ENCODE assay signal across 8 mouse cellular contexts in the genomic region with DNA sequence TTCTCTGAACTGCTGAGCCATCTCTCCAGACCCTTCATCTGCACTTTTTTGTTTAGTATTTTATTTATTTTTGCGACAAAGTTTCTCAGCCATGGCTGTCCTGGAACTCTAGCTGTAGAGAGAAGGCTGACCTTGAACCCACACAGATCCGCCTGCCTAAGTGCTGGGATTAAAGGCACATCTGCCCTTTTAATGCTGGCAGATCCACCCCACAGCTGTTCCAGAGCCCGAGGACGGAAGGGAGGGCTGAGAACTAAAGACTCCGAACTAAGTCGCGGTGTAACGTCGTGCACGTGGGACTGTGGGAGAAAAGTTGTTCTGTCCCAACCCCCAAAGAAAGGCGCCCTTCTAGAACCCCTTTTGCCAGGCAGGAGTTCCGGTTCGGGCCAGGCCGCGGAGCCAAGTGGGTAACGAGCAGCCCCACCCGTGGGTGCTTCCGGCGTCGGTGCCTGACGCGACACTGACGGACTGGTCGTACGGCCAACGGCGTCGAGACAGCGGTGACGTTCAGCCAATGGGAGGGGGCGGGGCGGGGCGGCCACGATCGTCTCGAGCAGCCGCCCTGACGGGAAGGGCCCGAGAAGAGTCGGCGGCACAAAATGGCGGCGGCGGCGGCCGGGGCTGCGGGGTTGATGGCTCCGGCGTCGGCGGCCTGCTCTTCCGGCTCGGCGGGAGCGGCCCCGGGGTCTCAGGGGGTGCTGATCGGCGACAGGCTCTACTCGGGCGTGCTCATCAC. TPM values are rescaled to one million over a fixed set of nuclear protein-coding genes. Genes with fewer than 3 reads are reported as not detected.
DNase-seq lines count a peak whose midpoint lies in the region; ATAC-seq lines count a peak whose summit lies in the region.

A gene (plus strand): TSS at position 561 of the 736 bp plus-strand sequence.

- peak within 1 kb of the TSS; percentile 88 for H3K27ac ChIP-seq in hindbrain, embryonic 14.5 days

- DNase-seq in R1 (ENCODE audit: low read depth, low spot score), result peak; percentile 97
- peak; percentile 92 to 96 for DNase-seq in cerebellum, postnatal 25 days
- peak; percentile 71 to 84 for DNase-seq in frontal cortex, postnatal 25 days (ENCODE audit: low spot score in 2 of 2)
- peak; percentile 96 for DNase-seq in hindbrain, embryonic 14.5 days (ENCODE audit: low spot score)
- DNase-seq in layer of hippocampus, postnatal 36 days, result peak; percentile 91
- DNase-seq in lung, postnatal 36 days, result peak; percentile 96
- DNase-seq in retina, postnatal 1 day, result peak; percentile 98
- peak; percentile 80 to 93 for DNase-seq in urinary bladder, adult 18-20 months (ENCODE audit: low spot score in 2 of 2)

- H3K4me1 ChIP-seq in hindbrain, embryonic 14.5 days (replicated peaks; ENCODE audit: control insufficient read depth, insufficient read depth, low read length), result peaks cover 24% of the 10 kb centered on the region

- H3K9me3 ChIP-seq in hindbrain, embryonic 14.5 days (ENCODE audit: control insufficient read depth, low read length), result no peaks in the 10 kb centered on the region

- peak within 1 kb of the TSS; percentile 98 for H3K9ac ChIP-seq in hindbrain, embryonic 14.5 days

- peak; percentile 99 for ATAC-seq in hindbrain, embryonic 14.5 days (ENCODE audit: low FRiP score)

- no peaks in the 10 kb centered on the region for H3K27me3 ChIP-seq in hindbrain, embryonic 14.5 days (ENCODE audit: control insufficient read depth, insufficient read depth, low read length)

- under 1% methylated on average over 56 of the region's 60 CpGs for WGBS in hindbrain, embryonic 14.5 days

- peak within 1 kb of the TSS; percentile 91 for H3K4me2 ChIP-seq in hindbrain, embryonic 14.5 days (replicated peaks)

- H3K36me3 ChIP-seq in hindbrain, embryonic 14.5 days (replicated peaks; ENCODE audit: control insufficient read depth, insufficient read depth), result peaks cover 77% of the 10 kb centered on the region

- H3K4me3 ChIP-seq in hindbrain, embryonic 14.5 days (replicated peaks; ENCODE audit: low read length), result peak within 1 kb of the TSS; percentile 100

RNA-seq across cellular contexts. Expression of the gene that starts here (rescaled TPM):
- polyA plus RNA-seq in hindbrain, embryonic 14.5 days (2014; fragmentation: Nextera tagmentation; extraction: Ambion mirVana), result 131 and 133 TPM in 2 replicates
- total RNA-seq in layer of hippocampus, postnatal 36 days (2021), result 100 to 1,000 TPM in 1 of 2 experiments, 10 to 100 TPM in 1; 87.0 to 106 TPM

Comparison
In these comparisons a context has a peak if more than half of its experiments do, and no peak if none do; other contexts are left out.
1. Peak in every context shown above with its lines: DNase-seq, ATAC-seq, H3K4me3 ChIP-seq and H3K27ac ChIP-seq.